Mouse (Mus musculus): ENCODE results near the gene Fbxw21.
"Not testable (repeated sequence)": the region's sequence is repeated elsewhere in the genome, so short reads cannot be mapped to it uniquely, and the experiment has no call there.

The Fbxw21 gene

DNA sequence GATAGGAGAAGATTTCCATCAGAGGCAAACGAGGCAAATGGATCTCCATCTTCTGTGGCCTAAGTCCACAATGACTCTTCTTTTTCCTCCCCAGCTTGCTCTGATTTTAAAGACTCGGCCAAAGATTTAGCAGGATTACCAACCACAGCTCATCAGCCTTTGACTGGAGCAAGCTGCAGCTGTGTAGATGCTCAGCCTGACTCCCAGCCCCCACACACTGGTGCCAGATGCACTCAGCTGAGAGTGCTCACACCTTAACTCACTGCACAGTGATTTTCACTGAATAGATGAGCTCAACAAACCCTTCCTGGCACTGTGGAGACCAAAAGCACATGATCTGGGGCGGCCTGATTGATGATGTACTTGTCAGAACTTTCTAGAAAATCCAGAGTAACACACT lies at the start of gene Fbxw21:
Gene Fbxw21, minus strand, starts transcription at position 101 of the 400 bp plus-strand sequence.
- DNase-seq (ENCODE audit: low spot score in 2 of 2), result no peak

GRCm38 (mm10) chr9:109201347-109201746 lies 39.5 kb upstream of the Fbxw21 start:
- peak in 1 of 2 experiments; percentile 2 for DNase-seq (ENCODE audit: low spot score in 2 of 2)

DNA sequence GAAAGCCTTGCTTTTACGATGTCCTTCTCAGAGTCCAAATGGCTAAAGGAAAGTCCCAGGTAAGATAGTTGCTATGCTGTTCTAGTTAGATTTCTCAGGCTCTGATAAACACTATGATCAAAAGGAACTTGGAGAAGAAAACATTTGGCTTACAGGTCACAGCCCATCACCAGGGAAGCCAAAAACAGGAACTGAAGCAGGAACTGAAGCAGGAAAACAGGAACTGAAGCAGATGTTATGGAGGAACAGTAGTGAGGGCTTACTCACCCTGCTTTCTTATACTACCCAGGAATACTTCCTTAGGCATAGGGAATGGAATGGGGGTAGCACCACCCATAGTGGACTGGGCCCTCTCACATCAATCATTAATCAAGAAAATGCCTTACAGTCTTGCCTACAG lies 38.5 kb upstream of the Fbxw21 start:
- no peak for DNase-seq (ENCODE audit: low spot score in 2 of 2)

DNA sequence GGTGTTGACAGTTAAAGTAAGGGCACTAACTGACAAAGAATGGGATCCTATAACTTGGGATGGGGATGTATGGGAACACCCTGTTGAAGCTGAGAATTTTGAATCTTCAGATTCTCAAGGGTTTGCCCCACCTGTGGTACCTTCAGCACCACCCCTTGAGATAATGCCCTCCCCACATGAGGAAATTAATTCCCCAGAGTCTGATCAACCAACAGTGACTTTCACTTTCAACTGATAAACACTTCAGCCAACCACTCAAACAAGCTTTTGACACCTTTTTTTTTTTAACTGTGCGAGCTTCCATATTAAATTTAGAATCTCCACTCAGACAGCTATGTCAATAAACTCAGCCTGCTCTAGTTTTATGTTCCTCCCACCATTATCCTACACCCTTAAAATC lies 37.5 kb upstream of the Fbxw21 start:
- no peak for DNase-seq (ENCODE audit: low spot score in 2 of 2)

- DNase-seq (ENCODE audit: low spot score in 2 of 2), result not testable (repeated sequence)
Measured at GRCm38 (mm10) chr9:109195875-109196274, 34.0 kb upstream of the Fbxw21 start, which contains the start of gene Fbxw13. Gene Fbxw13, minus strand, starts transcription at chr9:109195975.

DNA sequence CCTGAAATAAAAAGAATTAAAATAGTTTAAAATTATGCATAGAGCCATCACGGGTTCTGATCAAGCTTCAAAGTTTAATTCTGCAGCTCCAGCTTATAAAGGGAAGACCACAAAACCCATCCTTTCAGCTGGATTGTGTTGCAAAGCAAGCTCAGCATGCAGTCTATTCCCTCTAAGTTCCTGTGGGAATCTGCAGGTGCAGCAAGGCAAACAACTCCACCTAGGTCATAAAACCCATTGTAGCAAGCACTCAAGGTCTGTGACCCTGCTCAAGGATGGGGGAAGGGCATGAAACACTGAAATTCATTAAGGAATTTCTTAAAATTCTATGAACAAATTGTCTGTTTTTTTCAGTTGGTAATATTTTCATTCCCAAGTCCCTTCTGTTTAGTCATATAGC lies 15.4 kb upstream of the Fbxw21 start:
- DNase-seq (ENCODE audit: low spot score in 2 of 2), result no peak

DNA sequence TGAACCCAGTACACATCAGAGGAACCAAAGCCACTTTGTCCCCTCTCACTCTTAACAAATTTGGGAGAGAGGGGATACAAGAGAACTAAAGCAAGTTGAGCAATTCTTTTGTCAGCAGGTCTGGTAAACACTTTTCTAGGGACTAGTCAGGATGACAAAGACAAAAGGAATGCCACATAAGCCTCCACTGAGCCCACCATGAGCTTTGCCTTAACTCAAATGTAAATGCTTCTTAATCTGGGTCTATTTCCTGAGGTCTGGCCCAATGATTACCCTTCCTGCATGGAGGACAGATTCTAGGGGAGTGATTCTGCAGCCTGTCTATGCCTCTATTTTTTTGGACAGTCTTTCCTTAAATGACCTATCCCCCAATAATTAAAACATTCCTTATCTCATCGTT lies 14.5 kb upstream of the Fbxw21 start:
- DNase-seq (ENCODE audit: low spot score in 2 of 2), result no peak

- no peak for DNase-seq (ENCODE audit: low spot score in 2 of 2)
Measured at GRCm38 (mm10) chr9:109167316-109167715, 5.5 kb upstream of the Fbxw21 start.

GRCm38 (mm10) chr9:109140414-109140813 lies 21.4 kb downstream of the Fbxw21 start:
- not testable (repeated sequence) for DNase-seq (ENCODE audit: low spot score in 2 of 2)

- DNase-seq (ENCODE audit: low spot score in 2 of 2), result no peak
Measured at GRCm38 (mm10) chr9:109130076-109130475, 31.8 kb downstream of the Fbxw21 start.

- peak in 1 of 2 experiments; percentile 34 for DNase-seq (ENCODE audit: low spot score in 2 of 2)
Measured at GRCm38 (mm10) chr9:109128211-109128610, 33.6 kb downstream of the Fbxw21 start.

DNA sequence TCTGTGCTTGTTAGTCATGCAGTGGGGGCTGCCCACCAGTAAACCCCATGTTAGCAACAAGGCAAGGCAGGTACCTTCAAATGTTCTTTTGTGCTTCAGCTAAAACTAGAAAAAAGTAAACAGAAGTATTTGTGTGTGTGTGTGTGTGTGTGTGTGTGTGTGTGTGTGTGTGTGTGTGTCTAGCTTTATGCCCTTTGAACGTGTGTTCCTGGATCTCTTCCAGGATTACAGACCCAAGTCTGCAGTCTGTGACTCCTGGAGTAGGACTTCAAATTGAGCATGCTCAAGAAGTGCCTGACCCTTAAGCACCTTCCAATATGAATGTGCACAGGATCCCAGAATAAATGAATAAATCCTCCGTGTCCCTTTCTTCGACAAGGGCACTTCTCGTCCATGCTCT lies 34.8 kb downstream of the Fbxw21 start:
- DNase-seq (ENCODE audit: low spot score in 2 of 2), result no peak

DNA sequence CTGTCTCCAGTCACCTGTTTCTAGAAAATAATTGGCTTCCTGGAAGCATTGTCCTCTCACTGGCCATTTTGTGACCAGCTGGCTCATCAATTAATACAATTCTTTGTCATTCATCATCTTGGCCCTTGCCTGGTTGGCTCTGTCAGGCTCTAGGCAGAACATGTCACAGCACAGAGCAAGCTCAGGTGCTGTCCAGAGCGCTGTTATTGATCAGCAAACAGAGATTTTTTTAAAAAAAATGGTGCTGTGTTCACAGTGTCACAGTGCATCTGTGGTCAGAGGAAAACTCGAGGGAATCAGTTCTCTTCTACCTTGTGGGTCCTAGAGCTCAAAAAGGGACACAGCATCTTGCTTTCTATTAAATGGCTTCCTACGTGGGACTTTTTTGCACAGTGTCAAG lies 36.4 kb downstream of the Fbxw21 start:
- no peak for DNase-seq (ENCODE audit: low spot score in 2 of 2)

- no peak for DNase-seq (ENCODE audit: low spot score in 2 of 2)
Measured at GRCm38 (mm10) chr9:109125043-109125442, 36.8 kb downstream of the Fbxw21 start.

GRCm38 (mm10) chr9:109124164-109124563 lies 37.7 kb downstream of the Fbxw21 start:
- DNase-seq (ENCODE audit: low spot score in 2 of 2), result no peak

GRCm38 (mm10) chr9:109123266-109123665 lies 38.6 kb downstream of the Fbxw21 start:
- DNase-seq (ENCODE audit: low spot score in 2 of 2), result no peak

DNA sequence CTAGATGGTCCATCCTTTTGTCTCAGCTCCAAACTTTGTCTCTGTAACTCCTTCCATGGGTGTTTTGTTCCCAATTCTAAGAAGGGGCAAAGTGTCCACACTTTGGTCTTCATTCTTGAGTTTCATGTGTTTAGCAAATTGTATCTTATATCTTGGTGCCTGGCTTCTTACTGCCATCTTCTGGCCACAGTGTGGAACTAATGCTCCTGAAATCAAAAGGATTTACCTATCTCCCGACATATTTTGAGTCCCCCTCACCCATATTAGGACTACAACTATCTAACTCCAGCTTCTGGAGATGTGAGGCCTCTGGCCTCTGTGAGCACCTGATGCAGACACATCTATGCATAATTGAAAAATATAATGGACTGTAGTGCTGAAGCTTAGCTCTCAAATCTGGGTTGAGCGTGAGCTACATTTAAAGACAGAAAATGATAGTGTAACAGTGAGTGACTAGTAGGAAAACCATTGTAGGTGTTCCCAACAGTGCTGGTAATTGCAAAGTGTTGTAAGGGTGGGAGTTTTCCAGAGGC lies 39.2 kb downstream of the Fbxw21 start:
- DNase-seq (ENCODE audit: low spot score in 2 of 2), result peak in 1 of 2 experiments; percentile 42

GRCm38 (mm10) chr9:109120956-109121355 lies 40.9 kb downstream of the Fbxw21 start:
- no peak for DNase-seq (ENCODE audit: low spot score in 2 of 2)

- no peak for DNase-seq (ENCODE audit: low spot score in 2 of 2)
Measured at GRCm38 (mm10) chr9:109119571-109119970, 42.3 kb downstream of the Fbxw21 start.

- DNase-seq (ENCODE audit: low spot score in 2 of 2), result no peak
Measured at GRCm38 (mm10) chr9:109118106-109118505, 43.7 kb downstream of the Fbxw21 start.

GRCm38 (mm10) chr9:109116205-109116604 lies 45.6 kb downstream of the Fbxw21 start:
- no peak for DNase-seq (ENCODE audit: low spot score in 2 of 2)

- DNase-seq (ENCODE audit: low spot score in 2 of 2), result no peak
Measured at GRCm38 (mm10) chr9:109114871-109115270, 47.0 kb downstream of the Fbxw21 start.

DNA sequence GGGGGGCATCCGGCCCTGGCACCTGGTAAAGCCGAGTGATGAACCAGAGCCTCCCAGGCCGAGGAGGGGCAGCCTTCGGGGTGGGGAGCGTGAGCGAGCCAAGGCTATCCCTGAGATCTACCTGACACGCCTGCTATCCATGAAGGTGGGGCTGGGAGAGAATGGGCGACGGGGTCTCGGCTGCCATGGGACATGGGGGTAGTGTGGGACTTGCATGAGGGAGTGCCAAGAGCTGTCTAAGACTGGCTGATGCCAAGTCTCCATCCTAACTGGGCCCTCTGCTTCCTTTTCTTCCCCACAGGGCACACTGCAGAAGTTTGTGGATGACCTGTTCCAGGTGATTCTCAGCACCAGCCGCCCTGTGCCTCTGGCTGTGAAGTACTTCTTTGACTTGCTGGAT lies 47.6 kb downstream of the Fbxw21 start:
- no peak for DNase-seq (ENCODE audit: low spot score in 2 of 2)

DNA sequence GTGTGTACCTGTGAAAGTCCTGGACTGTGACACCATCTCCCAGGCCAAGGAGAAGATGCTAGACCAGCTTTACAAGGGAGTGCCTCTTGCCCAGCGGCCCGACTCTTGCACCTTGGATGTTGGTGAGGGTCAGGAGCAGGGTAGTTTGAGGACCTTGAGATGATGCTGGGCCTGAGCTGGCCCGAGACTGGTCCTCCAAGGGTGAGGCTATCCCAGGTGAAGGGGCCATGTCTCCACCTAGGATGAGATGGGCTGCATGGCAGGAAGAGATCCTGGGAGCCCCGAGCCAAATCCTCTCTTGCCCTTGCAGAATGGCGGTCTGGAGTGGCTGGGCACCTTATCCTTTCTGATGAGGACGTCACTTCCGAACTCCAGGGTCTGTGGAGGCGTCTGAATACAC lies 48.5 kb downstream of the Fbxw21 start:
- no peak for DNase-seq (ENCODE audit: low spot score in 2 of 2)
